Mouse (Mus musculus) liver, postnatal 0 days (tissue): ENCODE results near the gene Snx29.

Experiments
- CTCF ChIP-seq: sonication (generic); IDR thresholded peaks from 2 replicates; pipeline ENCODE4 v1.5.1; 2016; ENCODE audit warnings: antibody characterized with exemption, low read depth
- EP300 ChIP-seq: IDR thresholded peaks from 2 replicates; pipeline ENCODE4 v1.6.1; 2016; ENCODE audit warnings: antibody characterized with exemption, low read depth, mild to moderate bottlenecking

DNA sequence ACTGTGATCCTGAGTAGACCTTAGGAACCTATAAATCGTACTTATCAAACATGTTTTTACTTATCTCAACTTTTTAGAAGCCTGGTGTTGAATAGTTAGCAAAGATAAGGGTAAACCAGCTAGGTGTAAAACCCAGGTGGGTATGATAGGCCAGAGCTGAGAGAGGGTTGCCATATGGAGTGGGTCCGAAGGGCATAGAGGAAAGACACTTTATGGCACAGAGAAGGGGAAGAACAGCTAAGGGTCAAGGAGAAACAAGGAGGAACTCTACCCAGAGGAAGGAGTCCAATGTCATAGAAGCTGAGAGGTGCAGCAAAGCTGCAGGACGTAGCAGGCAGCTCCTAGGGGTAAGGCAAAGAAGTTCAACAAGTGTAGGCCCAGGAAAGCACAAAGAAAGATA lies 244.9 kb downstream of the Snx29 start:
- TF ChIP-seq CTCF: no peak
- no peak for TF ChIP-seq EP300
